Mouse (Mus musculus) neural tube, embryonic 12.5 days (tissue): Measurements from ENCODE around the gene Adnp. TPM values are rescaled to one million over a fixed set of nuclear protein-coding genes. Genes with fewer than 3 reads are reported as not detected.
"Not testable (repeated sequence)": the region's sequence is repeated elsewhere in the genome, so short reads cannot be mapped to it uniquely, and the experiment has no call there.

Source experiments
- ATAC-seq: fragments of 200-750 bp; cut with Nextera tagmentation; 2 replicates; pipeline ENCODE4 v1.8.0; 2017; ENCODE audit warnings: low read depth, mild to moderate bottlenecking, moderate TSS enrichment, moderate library complexity; ENCODE audit not compliant: low FRiP score
- H3K27ac ChIP-seq: fragments of 300-500 bp; sonication (generic); 2 replicates; pipeline ENCODE4 v1.5.1; 2016
- H3K27me3 ChIP-seq: fragments of 300-500 bp; sonication (generic); replicated peaks from 2 replicates; pipeline ENCODE4 v1.6.1; 2016; ENCODE audit warnings: mild to moderate bottlenecking
- H3K36me3 ChIP-seq: fragments of 300-500 bp; sonication (generic); 2 replicates; pipeline ENCODE4 v1.6.1; 2016; ENCODE audit warnings: mild to moderate bottlenecking
- H3K4me1 ChIP-seq: fragments of 300-500 bp; sonication (generic); 2 replicates; pipeline ENCODE4 v1.6.1; 2016
- H3K4me2 ChIP-seq: fragments of 300-500 bp; sonication (generic); replicated peaks from 2 replicates; pipeline ENCODE4 v1.6.1; 2016; ENCODE audit warnings: mild to moderate bottlenecking
- H3K4me3 ChIP-seq: fragments of 300-500 bp; sonication (generic); 2 replicates; pipeline ENCODE4 v1.5.1; 2016
- H3K9ac ChIP-seq: fragments of 300-500 bp; sonication (generic); 2 replicates; pipeline ENCODE4 v1.6.1; 2016; ENCODE audit warnings: mild to moderate bottlenecking
- H3K9me3 ChIP-seq: fragments of 300-500 bp; sonication (generic); 2 replicates; pipeline ENCODE4 v1.6.1; 2016; ENCODE audit warnings: mild to moderate bottlenecking
- WGBS: fragments of 180-500 bp; shearing (Covaris S2); methylation state at CpG from one replicate; pipeline ENCODE4 v1.1.7; 2016; 5-methylcytosine and 5-hydroxymethylcytosine counted together
- polyA plus RNA-seq: library from polyadenylated mRNA; unstranded; fragments of >200 nt; fragmentation: Nextera tagmentation; extraction: Ambion mirVana; gene quantifications from 2 replicates; pipeline ENCODE4 v1.2.1, GENCODE M21; 2016

Gene Adnp
- polyA plus RNA-seq, 1 experiment from 2014 or later, result 24.4 TPM

- Histone ChIP-seq H3K27me3 (peaks cover 6% of the 10 kb centered on the region; the same call in 1 of the 2 replicates), H3K4me2 (peak overlapping the region; percentile 50), H3K36me3 (no peaks in the 10 kb centered on the region), H3K27ac (no peak overlapping the region), H3K9me3 (no peaks in the 10 kb centered on the region), H3K4me1 (peaks cover 11% of the 10 kb centered on the region), H3K9ac (peak overlapping the region; percentile 33), H3K4me3 (no peak overlapping the region)
- WGBS, result 18% methylated on average over 14 of the region's 14 CpGs
- no peak for ATAC-seq
These were observed 44.9 kb downstream of the Adnp start for GRCm38 (mm10) chr2:168161978-168162377.

- peak overlapping the region; percentile 33 for H3K9ac ChIP-seq
- 3% methylated on average over 11 of the region's 11 CpGs for WGBS
- peaks cover 11% of the 10 kb centered on the region for H3K4me1 ChIP-seq
- H3K4me3 ChIP-seq, result 0 out of 2 replicates have a peak overlapping the region, but pooled peaks have one; percentile 9
- no peaks in the 10 kb centered on the region for H3K36me3 ChIP-seq
- peak overlapping the region; percentile 50 for H3K4me2 ChIP-seq
- peaks cover 6% of the 10 kb centered on the region; the same call in 1 of the 2 replicates for H3K27me3 ChIP-seq
- H3K27ac ChIP-seq, result no peak overlapping the region
- H3K9me3 ChIP-seq, result no peaks in the 10 kb centered on the region
- no peak; the same call in 1 of the 2 replicates for ATAC-seq
These were observed 45.4 kb downstream of the Adnp start for GRCm38 (mm10) chr2:168161514-168161971.

GRCm38 (mm10) chr2:168160370-168160930 lies 46.5 kb downstream of the Adnp start:
- Histone ChIP-seq H3K27ac (no peak overlapping the region), H3K9me3 (no peaks in the 10 kb centered on the region), H3K4me3 (no peak overlapping the region), H3K9ac (no peak overlapping the region), H3K36me3 (no peaks in the 10 kb centered on the region), H3K27me3 (peaks cover 6% of the 10 kb centered on the region; the same call in 1 of the 2 replicates), H3K4me2 (no peak overlapping the region), H3K4me1 (peaks cover 11% of the 10 kb centered on the region)
- 83% methylated on average over 9 of the region's 9 CpGs for WGBS
- ATAC-seq, result no peak

GRCm38 (mm10) chr2:168158911-168159711 lies 47.8 kb downstream of the Adnp start:
- no peak for ATAC-seq
- peak overlapping the region; percentile 53 for H3K4me2 ChIP-seq
- H3K27me3 ChIP-seq, result peaks cover 6% of the 10 kb centered on the region; the same call in 1 of the 2 replicates
- H3K4me3 ChIP-seq, result no peak overlapping the region; the same call in 1 of the 2 replicates
- H3K9ac ChIP-seq, result 0 out of 2 replicates have a peak overlapping the region, but pooled peaks have one; percentile 33
- peaks cover 18% of the 10 kb centered on the region for H3K4me1 ChIP-seq
- WGBS, result 6% methylated on average over 25 of the region's 25 CpGs
- no peak overlapping the region for H3K27ac ChIP-seq
- H3K9me3 ChIP-seq, result no peaks in the 10 kb centered on the region
- H3K36me3 ChIP-seq, result no peaks in the 10 kb centered on the region

GRCm38 (mm10) chr2:168157974-168158373 lies 48.9 kb downstream of the Adnp start:
- peaks cover 18% of the 10 kb centered on the region for H3K4me1 ChIP-seq
- H3K9me3 ChIP-seq, H3K27ac ChIP-seq, H3K9ac ChIP-seq, H3K4me3 ChIP-seq, ATAC-seq, H3K4me2 ChIP-seq, H3K27me3 ChIP-seq, H3K36me3 ChIP-seq: not testable (repeated sequence)
- 60% methylated on average over 10 of the region's 11 CpGs for WGBS

- no peak overlapping the region for H3K4me2 ChIP-seq
- 0 out of 2 replicates have a peak, but pooled peaks cover 3% of the 10 kb centered on the region for H3K27me3 ChIP-seq
- no peak overlapping the region for H3K9ac ChIP-seq
- no peak overlapping the region for H3K27ac ChIP-seq
- WGBS, result 46% methylated on average over 14 of the region's 14 CpGs
- H3K4me1 ChIP-seq, result peaks cover 18% of the 10 kb centered on the region
- ATAC-seq, result no peak
- H3K9me3 ChIP-seq, result no peaks in the 10 kb centered on the region
- no peak overlapping the region for H3K4me3 ChIP-seq
- H3K36me3 ChIP-seq, result no peaks in the 10 kb centered on the region
These were observed 50.6 kb downstream of the Adnp start for GRCm38 (mm10) chr2:168156361-168156760.

- no peak overlapping the region for H3K27ac ChIP-seq
- H3K27me3 ChIP-seq, result 0 out of 2 replicates have a peak, but pooled peaks cover 3% of the 10 kb centered on the region
- H3K9me3 ChIP-seq, result no peaks in the 10 kb centered on the region
- no peak for ATAC-seq
- no peak overlapping the region for H3K4me3 ChIP-seq
- peaks cover 18% of the 10 kb centered on the region for H3K4me1 ChIP-seq
- H3K9ac ChIP-seq, result no peak overlapping the region
- H3K36me3 ChIP-seq, result no peaks in the 10 kb centered on the region
- no peak overlapping the region for H3K4me2 ChIP-seq
- 92% methylated on average over 7 of the region's 7 CpGs for WGBS
These were observed 51.2 kb downstream of the Adnp start for GRCm38 (mm10) chr2:168155666-168156065.

GRCm38 (mm10) chr2:168154090-168154881 lies 52.6 kb downstream of the Adnp start:
- Histone ChIP-seq H3K27me3 (0 out of 2 replicates have a peak, but pooled peaks cover 2% of the 10 kb centered on the region), H3K4me1 (peaks cover 16% of the 10 kb centered on the region), H3K36me3 (no peaks in the 10 kb centered on the region), H3K9ac (no peak overlapping the region), H3K4me2 (peak overlapping the region; percentile 34), H3K27ac (peak overlapping the region; percentile 28; the same call in 1 of the 2 replicates), H3K9me3 (no peaks in the 10 kb centered on the region), H3K4me3 (no peak overlapping the region)
- WGBS, result 22% methylated on average over 14 of the region's 14 CpGs
- ATAC-seq, result peak; percentile 85

GRCm38 (mm10) chr2:168149241-168149640 lies 57.7 kb downstream of the Adnp start:
- H3K4me1 ChIP-seq, result peaks cover 2% of the 10 kb centered on the region; the same call in 1 of the 2 replicates
- no peaks in the 10 kb centered on the region for H3K9me3 ChIP-seq
- H3K9ac ChIP-seq, result no peak overlapping the region
- no peak overlapping the region for H3K4me3 ChIP-seq
- H3K27me3 ChIP-seq, result no peaks in the 10 kb centered on the region
- H3K27ac ChIP-seq, result no peak overlapping the region
- 90% methylated on average over 8 of the region's 8 CpGs for WGBS
- no peak overlapping the region for H3K4me2 ChIP-seq
- no peaks in the 10 kb centered on the region for H3K36me3 ChIP-seq
- no peak for ATAC-seq

- 73% methylated on average over 22 of the region's 22 CpGs for WGBS
- Histone ChIP-seq H3K27ac (no peak overlapping the region), H3K9ac (no peak overlapping the region), H3K4me1 (no peaks in the 10 kb centered on the region), H3K9me3 (no peaks in the 10 kb centered on the region), H3K4me3 (no peak overlapping the region), H3K4me2 (no peak overlapping the region), H3K36me3 (no peaks in the 10 kb centered on the region), H3K27me3 (no peaks in the 10 kb centered on the region)
- no peak for ATAC-seq
These were observed 59.0 kb downstream of the Adnp start for GRCm38 (mm10) chr2:168147722-168148432.

GRCm38 (mm10) chr2:168145437-168145836 lies 61.5 kb downstream of the Adnp start:
- WGBS, result 63% methylated on average over 2 of the region's 2 CpGs
- no peaks in the 10 kb centered on the region for H3K36me3 ChIP-seq
- no peak overlapping the region for H3K4me3 ChIP-seq
- H3K27ac ChIP-seq, result no peak overlapping the region
- no peaks in the 10 kb centered on the region for H3K27me3 ChIP-seq
- H3K4me2 ChIP-seq, result no peak overlapping the region
- no peak overlapping the region for H3K9ac ChIP-seq
- no peaks in the 10 kb centered on the region for H3K9me3 ChIP-seq
- H3K4me1 ChIP-seq, result no peaks in the 10 kb centered on the region
- no peak for ATAC-seq
